Mouse (Mus musculus) kidney, postnatal 14 days (tissue): ENCODE measurements at regions not wholly inside any gene's neighbourhood (a gene's known extent, or its start where the extent isn't known, plus 50 kb on each side); places are given as distances from the start of the nearest gene placed in this dataset.

Source experiments
- DNase-seq: peaks from one replicate; pipeline ENCODE4 v3.0.0; 2022; ENCODE audit warnings: mixed read lengths

GRCm38 (mm10) chr3:147967261-147967660 lies 1023.1 kb downstream of the Adgrl2 start:
- no peak for DNase-seq

DNA sequence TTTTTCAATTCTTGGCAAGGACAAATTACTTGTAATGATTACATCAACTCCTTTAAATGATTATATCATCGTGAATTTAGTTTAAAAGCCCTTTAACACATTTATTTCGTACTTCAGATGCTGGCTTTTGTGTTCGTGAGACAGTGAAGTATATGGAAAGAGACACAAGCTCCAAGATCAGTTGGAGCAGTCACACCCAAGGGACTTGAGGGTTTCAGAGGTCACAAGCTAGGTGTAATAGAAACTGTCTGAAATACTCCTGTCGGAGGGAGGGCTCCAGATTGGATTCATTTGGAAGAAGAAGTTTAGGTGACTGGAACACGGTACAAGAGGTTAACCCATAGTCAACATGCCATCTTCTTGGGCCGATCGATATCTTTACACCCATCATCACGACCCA lies 1023.5 kb downstream of the Adgrl2 start:
- no peak for DNase-seq

DNA sequence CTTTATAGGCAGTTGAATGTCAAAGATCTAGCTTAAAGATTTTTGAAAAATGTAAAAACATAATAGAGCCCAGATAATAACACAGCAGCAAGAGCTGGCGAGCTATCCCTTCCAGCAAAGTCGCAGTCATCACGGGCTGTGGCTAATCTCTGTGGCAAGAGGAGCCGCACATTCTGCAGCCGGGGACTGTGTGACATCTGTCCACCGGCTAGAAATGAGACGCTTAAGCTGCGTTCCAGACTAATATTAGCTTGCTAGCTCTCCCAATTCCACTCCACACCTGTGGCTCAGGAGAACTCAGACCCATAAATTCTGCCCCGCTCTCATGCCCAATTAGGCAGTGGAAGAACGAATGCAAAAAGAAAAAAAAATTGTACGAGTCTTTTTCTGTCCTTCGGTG lies 1024.0 kb downstream of the Adgrl2 start:
- no peak for DNase-seq

DNA sequence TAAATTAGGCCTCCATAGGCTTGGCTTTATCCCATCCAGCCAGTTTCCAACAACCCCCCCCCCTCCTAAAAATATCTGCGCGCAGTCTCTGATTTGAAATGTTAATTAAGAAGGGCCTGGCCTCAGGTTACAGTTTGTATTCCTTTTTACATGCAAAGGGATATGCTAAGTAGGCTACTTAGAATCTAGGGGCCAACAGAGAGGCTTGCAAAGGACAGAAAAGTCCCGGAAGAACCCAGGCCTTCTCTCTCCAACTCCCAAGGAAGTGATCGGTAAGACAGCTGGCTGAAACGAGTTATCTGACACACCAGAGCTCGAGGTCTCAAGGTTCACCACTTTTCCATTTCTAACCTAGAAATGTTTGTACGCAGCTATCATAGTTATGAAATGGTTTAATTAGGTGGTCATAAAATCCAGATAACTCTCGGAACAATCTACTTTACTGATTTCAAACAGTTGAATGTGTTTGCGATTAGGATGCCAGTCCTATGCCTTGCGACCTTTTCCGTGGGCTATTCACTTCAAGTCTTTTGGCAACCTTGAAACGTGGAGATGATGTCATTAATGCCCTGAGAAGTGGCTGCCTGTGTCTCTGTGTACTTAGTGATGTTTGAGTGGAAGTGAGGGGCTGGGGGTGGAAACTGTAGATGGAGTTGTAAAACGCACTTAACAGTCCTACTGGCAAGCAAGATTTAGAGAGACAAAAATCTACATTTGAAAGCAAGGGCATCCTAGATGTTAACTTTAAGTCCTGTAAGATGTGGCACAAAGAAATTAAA lies 1026.5 kb downstream of the Adgrl2 start:
- DNase-seq = no peak

- no peak for DNase-seq
Measured at GRCm38 (mm10) chr3:147948041-147948592, 1042.2 kb downstream of the Adgrl2 start.

GRCm38 (mm10) chr3:147943314-147943713 lies 1047.0 kb downstream of the Adgrl2 start:
- no peak for DNase-seq

- DNase-seq = no peak
Measured at GRCm38 (mm10) chr3:147930811-147931251, 1059.5 kb downstream of the Adgrl2 start.

DNA sequence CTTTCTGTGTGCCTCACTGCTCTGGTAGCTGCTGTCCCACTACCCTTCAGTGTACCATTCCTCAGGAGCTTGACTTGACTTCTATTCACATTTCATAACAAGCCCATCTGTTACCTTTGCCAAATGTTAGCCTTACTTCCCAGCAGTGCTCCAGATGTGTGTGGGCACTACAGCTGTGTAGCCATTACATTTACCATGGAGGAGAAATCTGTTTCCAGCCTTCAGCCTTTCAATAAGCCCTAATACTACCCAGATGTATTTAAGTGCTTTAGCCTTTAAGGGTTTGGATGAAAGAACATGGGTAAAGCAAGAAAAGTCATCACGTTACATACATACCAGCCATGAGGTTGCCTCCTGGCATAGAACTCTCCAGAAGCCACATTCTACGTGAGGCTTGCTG lies 1068.0 kb downstream of the Ttll7 start:
- no peak for DNase-seq

DNA sequence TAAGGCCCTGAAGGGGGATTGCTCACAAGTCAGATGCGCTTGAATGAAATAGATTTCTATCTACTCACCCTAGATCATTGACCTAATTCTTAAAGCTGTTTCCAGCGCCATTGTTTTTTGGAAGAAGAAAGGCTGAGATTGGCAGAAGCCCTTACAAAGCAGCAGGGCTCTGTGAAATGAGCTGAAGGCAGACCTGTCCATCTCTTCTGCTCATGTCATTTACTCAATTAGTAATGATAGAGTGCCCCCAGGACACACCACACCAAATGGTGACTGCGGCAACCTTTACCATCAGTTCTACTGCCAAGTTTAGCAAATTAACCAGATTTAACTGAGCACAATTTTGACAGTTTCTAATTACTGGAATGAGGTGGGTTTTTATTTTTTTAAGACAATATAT lies 1067.5 kb downstream of the Ttll7 start:
- DNase-seq = no peak

DNA sequence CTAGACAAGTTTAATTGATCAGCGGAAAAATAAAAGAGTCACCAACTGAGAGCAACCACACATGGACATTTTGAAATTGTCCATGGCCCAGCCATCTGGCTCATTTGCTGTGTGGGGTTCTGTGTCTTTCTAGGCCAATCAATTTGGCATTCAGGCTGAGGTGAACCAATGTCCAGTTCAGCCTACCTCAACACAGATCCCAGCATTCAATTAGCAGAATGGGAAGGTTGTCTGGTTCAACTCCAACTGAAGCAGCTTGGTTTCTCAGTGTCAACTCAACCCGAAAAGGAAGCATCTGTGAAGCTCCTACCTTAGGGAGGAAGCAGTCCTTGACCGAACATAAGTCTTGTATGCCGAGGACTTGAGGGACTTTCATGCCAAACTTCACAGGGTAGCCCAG lies 1067.0 kb downstream of the Ttll7 start:
- no peak for DNase-seq

GRCm38 (mm10) chr3:147896751-147897150 lies 1044.6 kb downstream of the Ttll7 start:
- no peak for DNase-seq

DNA sequence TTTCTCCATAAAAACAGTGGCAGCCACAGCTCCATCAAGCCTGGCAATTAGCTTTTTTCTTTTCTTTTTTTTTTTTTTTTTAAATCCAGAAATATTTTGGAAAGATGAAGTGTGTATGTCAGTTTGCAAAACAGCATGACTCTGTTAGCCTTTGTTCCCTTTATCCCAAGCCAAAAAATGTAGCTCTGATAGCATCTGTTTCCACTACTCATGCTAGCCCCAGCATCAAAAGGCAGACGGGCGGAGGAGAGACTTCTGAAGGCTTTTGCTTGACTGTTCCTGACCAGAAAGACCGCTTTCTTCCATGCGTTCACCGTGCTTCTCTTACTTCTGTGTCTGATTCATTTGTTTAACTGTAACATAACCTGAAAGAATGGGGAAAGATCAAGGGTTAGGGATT lies 1039.5 kb downstream of the Ttll7 start:
- DNase-seq = no peak

- DNase-seq = peak; percentile 6
Measured at GRCm38 (mm10) chr3:147886261-147886893, 1034.2 kb downstream of the Ttll7 start.

GRCm38 (mm10) chr3:147882936-147883645 lies 1030.9 kb downstream of the Ttll7 start:
- no peak for DNase-seq

GRCm38 (mm10) chr3:147878690-147879089 lies 1026.5 kb downstream of the Ttll7 start:
- no peak for DNase-seq

DNA sequence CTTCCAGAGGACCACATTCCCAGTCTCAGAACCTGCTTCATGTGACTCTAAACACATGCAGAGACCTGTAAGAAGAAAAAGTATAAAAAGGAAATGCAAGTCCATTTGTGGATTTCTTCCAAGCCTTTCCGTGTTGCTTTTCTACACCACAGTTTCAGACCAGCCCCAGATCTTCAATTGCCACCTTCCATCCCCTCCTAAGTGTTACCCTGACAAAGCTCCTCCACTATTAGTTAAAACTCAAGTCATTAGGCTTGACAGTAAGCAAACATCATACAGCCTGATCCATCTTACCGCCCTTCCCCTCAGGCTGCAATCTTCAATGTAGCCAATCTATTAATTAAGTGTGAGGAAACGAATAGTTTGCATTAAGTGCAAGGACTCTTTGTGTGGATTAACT lies 1016.1 kb downstream of the Ttll7 start:
- DNase-seq = no peak

DNA sequence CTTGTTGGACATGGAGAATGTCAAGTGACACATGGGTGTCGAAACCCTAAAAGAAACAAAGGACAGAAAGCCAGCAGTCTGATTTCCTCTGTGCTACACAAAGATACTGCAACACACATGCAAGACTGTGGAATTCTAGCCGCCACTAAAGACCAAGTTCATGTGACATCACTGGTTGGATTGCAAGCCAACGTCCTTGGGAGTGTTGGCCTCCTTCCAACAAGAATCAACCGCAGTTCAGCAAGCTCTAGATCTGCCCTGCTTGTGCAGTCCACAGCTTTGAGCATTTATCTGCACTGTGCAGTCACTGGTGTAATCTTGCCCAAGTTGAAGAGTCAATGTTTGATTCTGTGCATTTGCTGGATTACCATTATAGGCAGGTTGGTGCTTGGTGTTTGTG lies 1001.2 kb downstream of the Ttll7 start:
- DNase-seq = peak; percentile 18

GRCm38 (mm10) chr3:147852830-147853229 lies 1000.7 kb downstream of the Ttll7 start:
- no peak for DNase-seq

- DNase-seq = no peak
Measured at GRCm38 (mm10) chr3:147841357-147841756, 989.2 kb downstream of the Ttll7 start.

DNA sequence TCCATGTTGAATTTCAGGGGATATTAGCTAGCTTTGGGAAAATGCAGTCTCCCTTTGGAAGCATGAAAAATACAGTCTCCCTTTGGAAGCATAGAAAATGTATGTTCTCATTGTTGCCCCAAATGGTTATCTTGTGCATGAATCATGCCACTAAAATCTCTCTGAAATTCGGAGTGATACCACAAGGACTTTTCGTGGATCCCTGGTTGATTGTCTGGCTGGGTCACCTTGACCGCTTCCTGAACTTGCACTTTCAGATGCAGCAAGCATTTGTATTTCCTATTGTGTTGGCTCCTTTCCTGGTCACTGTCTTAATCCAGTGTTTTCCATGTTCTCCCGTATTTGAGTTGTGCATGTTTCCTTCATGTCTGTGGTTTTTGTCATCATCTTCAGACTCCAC lies 986.6 kb downstream of the Ttll7 start:
- DNase-seq = no peak

DNA sequence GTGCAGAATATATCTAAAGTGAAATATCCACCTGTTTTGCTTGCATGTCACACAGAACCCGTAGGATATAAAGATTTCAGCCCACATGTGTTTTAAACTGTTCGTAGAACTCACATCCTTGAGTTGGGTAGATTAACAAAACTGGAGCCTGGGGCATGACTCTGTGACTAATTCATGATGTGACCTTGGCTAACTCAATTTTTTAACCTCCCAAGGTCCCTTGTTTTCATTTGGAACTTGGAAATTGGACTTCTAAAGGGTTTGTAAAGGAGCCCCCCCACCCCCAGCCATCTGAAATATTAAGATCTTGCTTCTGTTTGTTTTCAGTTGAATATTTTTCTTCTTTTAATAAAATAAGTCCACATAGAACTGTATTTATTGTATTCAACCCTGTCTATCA lies 983.5 kb downstream of the Ttll7 start:
- no peak for DNase-seq

GRCm38 (mm10) chr3:147825337-147825736 lies 973.2 kb downstream of the Ttll7 start:
- DNase-seq = no peak

GRCm38 (mm10) chr3:147824451-147824850 lies 972.3 kb downstream of the Ttll7 start:
- peak; percentile 5 for DNase-seq
